In genomic region chr17:28208314-28208612, GRCm38 (mm10) we compare ENCODE assay signal across 8 mouse cellular contexts. TPM values are rescaled to one million over a fixed set of nuclear protein-coding genes. Genes with fewer than 3 reads are reported as not detected.
DNase-seq lines count a peak whose midpoint lies in the region; ATAC-seq and TF ChIP-seq lines count a peak whose summit lies in the region.

No protein-coding gene starts in this region.

- peak overlapping the region; percentile 79; the same call in 1 of the 2 replicates for H3K27ac ChIP-seq in heart, embryonic 15.5 days
- H3K27ac ChIP-seq in ES-E14 (ENCODE audit: insufficient read depth, low read depth, low read length, poor library complexity, severe bottlenecking) (peak overlapping the region; percentile 54; the same call in 1 of the 2 replicates), macrophage (peak overlapping the region; percentile 97)
- no peak overlapping the region for H3K27ac ChIP-seq in hindbrain, embryonic 13.5 days
- no peak overlapping the region for H3K27ac ChIP-seq in forebrain, embryonic 14.5 days (ENCODE audit: low read depth, low read length)

- no peaks in the 10 kb centered on the region for H3K9me3 ChIP-seq in heart, embryonic 15.5 days (replicated peaks)
- no peaks in the 10 kb centered on the region for H3K9me3 ChIP-seq in ES-E14 (ENCODE audit: control insufficient read depth, insufficient read depth, low read depth, low read length)
- H3K9me3 ChIP-seq in hindbrain, embryonic 13.5 days, result no peaks in the 10 kb centered on the region
- no peaks in the 10 kb centered on the region for H3K9me3 ChIP-seq in forebrain, embryonic 14.5 days (replicated peaks; ENCODE audit: control insufficient read depth, low read length)

- peak overlapping the region; percentile 64; the same call in 1 of the 2 replicates for H3K9ac ChIP-seq in heart, embryonic 15.5 days
- peak overlapping the region; percentile 85 for H3K9ac ChIP-seq in ES-E14 (ENCODE audit: insufficient read depth, low read depth, low read length, poor library complexity, severe bottlenecking)
- H3K9ac ChIP-seq in hindbrain, embryonic 13.5 days, result no peak overlapping the region; the same call in 1 of the 2 replicates
- H3K9ac ChIP-seq in forebrain, embryonic 14.5 days (ENCODE audit: low read length), result no peak overlapping the region

- H3K79me2 ChIP-seq in macrophage (ENCODE audit: inconsistent target), result peaks cover 51% of the 10 kb centered on the region

- WGBS in heart, embryonic 15.5 days, result 78% methylated on average over 8 of the region's 8 CpGs
- WGBS in hindbrain, embryonic 13.5 days, result 84% methylated on average over 8 of the region's 8 CpGs
- WGBS in macrophage (ENCODE audit: missing documents), result 2% methylated on average over 8 of the region's 8 CpGs
- 91% methylated on average over 8 of the region's 8 CpGs for WGBS in forebrain, embryonic 14.5 days

- no peaks in the 10 kb centered on the region for H3K36me3 ChIP-seq in heart, embryonic 15.5 days
- H3K36me3 ChIP-seq in ES-E14 (ENCODE audit: control insufficient read depth, insufficient read depth, low read length, poor library complexity, severe bottlenecking) (no peaks in the 10 kb centered on the region; the same call in 1 of the 2 replicates), macrophage (ENCODE audit: inconsistent target) (no peaks in the 10 kb centered on the region)
- peaks cover 21% of the 10 kb centered on the region for H3K36me3 ChIP-seq in hindbrain, embryonic 13.5 days
- peaks cover 7% of the 10 kb centered on the region for H3K36me3 ChIP-seq in forebrain, embryonic 14.5 days (ENCODE audit: control insufficient read depth, insufficient read depth, low read length)

- peaks cover 20% of the 10 kb centered on the region for H3K4me1 ChIP-seq in heart, embryonic 15.5 days (replicated peaks)
- peaks cover 9 to 29% of the 10 kb centered on the region in 2 experiments for H3K4me1 ChIP-seq in ES-E14 (ENCODE audit: control insufficient read depth in 2 of 2, insufficient read depth in 2 of 2, low read length in 2 of 2, poor library complexity in 1 of 2)
- peaks cover 12% of the 10 kb centered on the region for H3K4me1 ChIP-seq in hindbrain, embryonic 13.5 days (replicated peaks)
- H3K4me1 ChIP-seq in forebrain, embryonic 14.5 days (ENCODE audit: control insufficient read depth, insufficient read depth, low read length), result no peaks in the 10 kb centered on the region

- no peaks in the 10 kb centered on the region for H3K27me3 ChIP-seq in heart, embryonic 15.5 days
- peaks cover 6% of the 10 kb centered on the region; the same call in 1 of the 2 replicates for H3K27me3 ChIP-seq in hindbrain, embryonic 13.5 days
- H3K27me3 ChIP-seq in forebrain, embryonic 14.5 days (replicated peaks; ENCODE audit: control insufficient read depth, insufficient read depth, low read length), result no peaks in the 10 kb centered on the region

- DNase-seq in heart, postnatal 14 days, result no peak
- no peak for DNase-seq in ES-E14 (ENCODE audit: low read depth, low spot score)
- DNase-seq in cerebellum, postnatal 4 days (ENCODE audit: low spot score in 2 of 2), result no peak
- no peak for DNase-seq in forebrain, embryonic 14.5 days (ENCODE audit: low spot score)
- no peak for DNase-seq in spleen, adult 12 weeks (ENCODE audit: low spot score)

- H3K4me2 ChIP-seq in heart, embryonic 15.5 days, result peak overlapping the region; percentile 69
- peak overlapping the region; percentile 36 for H3K4me2 ChIP-seq in hindbrain, embryonic 13.5 days
- no peak overlapping the region for H3K4me2 ChIP-seq in forebrain, embryonic 14.5 days (ENCODE audit: low read length)

- no peak for ATAC-seq in heart, embryonic 15.5 days (replicated peaks; ENCODE audit: insufficient number of reproducible peaks, insufficient read depth, low FRiP score, low read depth)
- ATAC-seq in hindbrain, embryonic 13.5 days (ENCODE audit: low FRiP score), result no peak
- ATAC-seq in forebrain, embryonic 14.5 days, result no peak

- intact Hi-C loops in heart, postnatal 14 days (cut with DNase I), result loop anchor here (2.0 to 5.0 kb wide), 4 partner anchors 15 to 324 kb away; partner anchors contain the start of genes Armc12 and Tulp1

- peak overlapping the region; percentile 49 for H3K4me3 ChIP-seq in heart, embryonic 15.5 days
- H3K4me3 ChIP-seq in ES-E14 (ENCODE audit: insufficient read depth in 1 of 2, low read depth in 1 of 2, low read length in 2 of 2, poor library complexity in 1 of 2, severe bottlenecking in 1 of 2), result peak overlapping the region; percentile 54 to 77
- H3K4me3 ChIP-seq in hindbrain, embryonic 13.5 days, result peak overlapping the region; percentile 19; the same call in 1 of the 2 replicates
- H3K4me3 ChIP-seq in macrophage (ENCODE audit: inconsistent target), result peak overlapping the region; percentile 79
- H3K4me3 ChIP-seq in forebrain, embryonic 14.5 days (ENCODE audit: low read depth, low read length), result no peak overlapping the region

- in situ Hi-C loops in ES-E14 (cut with MboI; ENCODE audit: low sequenced_read_pairs in 2 of 2, unreplicated experiment in 2 of 2), result no loop called here

TF ChIP-seq in ES-E14, 5 proteins besides CTCF, POLR2A, EP300 and RAD21:
- TF ChIP-seq ZC3H11A (IDR thresholded peaks at IDR 0.05; ENCODE audit: borderline replicate concordance, low read depth, low read length), result no peak
TF ChIP-seq in ES-E14: peak in this region for 0.

RNA-seq across cellular contexts. Expression of gene Def6, which starts 0.7 kb away (rescaled TPM):
- polyA plus RNA-seq in heart, embryonic 15.5 days (2015; fragmentation: Nextera tagmentation; extraction: Ambion mirVana), result 4.2 and 12.0 TPM in 2 replicates
- total RNA-seq in heart, postnatal 14 days (2021), result 1 to 10 TPM; 4.7 to 7.1 TPM
- 17.6 and 20.8 TPM in 2 replicates for total RNA-seq in ES-E14 (2012; rRNA removed)
- polyA plus RNA-seq in hindbrain, embryonic 13.5 days (2015; fragmentation: Nextera tagmentation; extraction: Ambion mirVana), result 5.8 and 6.6 TPM in 2 replicates
- 10 to 100 TPM in 20 of 26 experiments, 1 to 10 TPM in 6; 4.6 to 41.8 (median 24.5) TPM for total RNA-seq in macrophage (2018; cell fraction: chromatin; rRNA removed)
- total RNA-seq in macrophage (2018; cell fraction: cytosol; rRNA removed), result 10 to 100 TPM; 12.0 to 36.5 (median 30.1) TPM
- total RNA-seq in macrophage (2018; cell fraction: nucleus; rRNA removed), result 10 to 100 TPM in 24 of 26 experiments, 1 to 10 TPM in 2; 6.1 to 35.2 (median 23.3) TPM
- 20.9 to 30.3 TPM (median 27.3 TPM) in 3 replicates for polyA plus RNA-seq in macrophage (2018)
- 2.4 and 3.2 TPM in 2 replicates for polyA plus RNA-seq in forebrain, embryonic 14.5 days (2014; fragmentation: Nextera tagmentation; extraction: Ambion mirVana)

RNA-seq across cellular contexts. Expression of gene Ppard, which starts 24.2 kb away (rescaled TPM):
- polyA plus RNA-seq in heart, embryonic 15.5 days (2015; fragmentation: Nextera tagmentation; extraction: Ambion mirVana), result 1.1 and 1.4 TPM in 2 replicates
- 10 to 100 TPM; 37.7 to 39.4 TPM for total RNA-seq in heart, postnatal 14 days (2021)
- total RNA-seq in ES-E14 (2012; rRNA removed), result 6.7 and 10.7 TPM in 2 replicates
- polyA plus RNA-seq in hindbrain, embryonic 13.5 days (2015; fragmentation: Nextera tagmentation; extraction: Ambion mirVana), result 1.5 and 2.1 TPM in 2 replicates
- total RNA-seq in macrophage (2018; cell fraction: chromatin; rRNA removed), result 10 to 100 TPM; 12.0 to 77.1 (median 35.8) TPM
- total RNA-seq in macrophage (2018; cell fraction: cytosol; rRNA removed), result 10 to 100 TPM; 14.4 to 32.5 (median 20.6) TPM
- total RNA-seq in macrophage (2018; cell fraction: nucleus; rRNA removed), result 10 to 100 TPM; 16.5 to 68.6 (median 26.6) TPM
- 10.6 to 23.1 TPM (median 20.3 TPM) in 3 replicates for polyA plus RNA-seq in macrophage (2018)
- polyA plus RNA-seq in forebrain, embryonic 14.5 days (2014; fragmentation: Nextera tagmentation; extraction: Ambion mirVana), result 1.7 and 1.8 TPM in 2 replicates

RNA-seq across cellular contexts. Expression of gene Zfp523, which starts 31.3 kb away (rescaled TPM):
- 17.3 and 25.3 TPM in 2 replicates for polyA plus RNA-seq in heart, embryonic 15.5 days (2015; fragmentation: Nextera tagmentation; extraction: Ambion mirVana)
- total RNA-seq in heart, postnatal 14 days (2021), result 10 to 100 TPM; 16.6 to 17.0 TPM
- 11.4 and 16.8 TPM in 2 replicates for total RNA-seq in ES-E14 (2012; rRNA removed)
- polyA plus RNA-seq in hindbrain, embryonic 13.5 days (2015; fragmentation: Nextera tagmentation; extraction: Ambion mirVana), result 40.2 and 41.6 TPM in 2 replicates
- 10 to 100 TPM; 22.5 to 60.9 (median 33.4) TPM for total RNA-seq in macrophage (2018; cell fraction: chromatin; rRNA removed)
- total RNA-seq in macrophage (2018; cell fraction: cytosol; rRNA removed), result 10 to 100 TPM in 2 of 26 experiments, 1 to 10 TPM in 24; 4.3 to 10.7 (median 7.5) TPM
- 10 to 100 TPM in 25 of 26 experiments, 1 to 10 TPM in 1; 9.6 to 56.5 (median 24.2) TPM for total RNA-seq in macrophage (2018; cell fraction: nucleus; rRNA removed)
- polyA plus RNA-seq in macrophage (2018), result 7.5 to 11.9 TPM (median 11.7 TPM) in 3 replicates
- polyA plus RNA-seq in forebrain, embryonic 14.5 days (2014; fragmentation: Nextera tagmentation; extraction: Ambion mirVana), result 31.0 and 33.9 TPM in 2 replicates

Comparison
In these comparisons a context has a peak if more than half of its experiments do, and no peak if none do; other contexts are left out.
1. H3K27ac ChIP-seq: peak in heart, embryonic 15.5 days (single experiment), ES-E14 (single experiment) and macrophage (single experiment); none in hindbrain, embryonic 13.5 days (single experiment) and forebrain, embryonic 14.5 days (single experiment).
2. H3K9ac ChIP-seq: peak in heart, embryonic 15.5 days (single experiment) and ES-E14 (single experiment); none in hindbrain, embryonic 13.5 days (single experiment) and forebrain, embryonic 14.5 days (single experiment).